Mouse (Mus musculus) frontal cortex, postnatal 14 days (tissue): ENCODE measurements around the gene Caskin1.

ENCODE experiments used
- DNase-seq, 2 experiments: peaks; one replicate each; pipeline ENCODE4 v3.0.0; 2022; ENCODE audit warnings: low spot score in 2 of 2

Gene Caskin1

DNA sequence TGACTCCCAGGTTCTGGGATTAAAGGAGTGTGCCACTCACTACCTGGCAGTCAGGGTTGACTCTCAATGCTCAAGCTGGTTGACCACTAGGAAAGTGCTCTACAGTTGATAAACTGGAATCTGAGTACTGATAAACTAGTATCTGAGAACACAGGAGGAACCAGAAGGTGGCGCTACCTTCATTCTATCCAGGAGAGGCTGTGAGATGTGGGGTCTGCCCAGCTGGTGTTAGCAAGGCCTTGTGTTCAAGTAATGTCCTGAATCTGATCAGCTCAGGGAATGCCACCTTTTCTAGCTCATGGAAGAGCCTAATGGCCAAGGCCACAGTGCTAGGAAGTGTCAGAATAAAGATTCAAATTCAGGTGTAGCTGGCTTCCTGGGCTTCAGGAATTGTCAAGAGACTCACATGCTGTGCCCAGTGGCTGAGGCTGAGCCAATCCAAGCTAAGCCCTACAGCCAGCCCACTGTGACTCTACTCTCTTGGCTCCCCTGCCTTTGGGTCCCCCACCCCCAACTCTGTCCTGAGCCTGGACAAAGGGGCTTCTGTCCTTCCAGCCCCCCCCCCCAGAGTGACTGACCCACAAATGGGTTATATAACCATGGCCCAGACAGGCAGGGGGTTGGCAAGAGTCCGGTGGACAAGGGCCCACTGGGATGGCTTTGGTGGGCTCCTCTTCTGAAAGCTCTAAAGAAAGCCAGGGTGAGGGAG lies 6.4 kb downstream of the Caskin1 start:
- peak in 1 of 2 experiments; percentile 58 for DNase-seq

DNA sequence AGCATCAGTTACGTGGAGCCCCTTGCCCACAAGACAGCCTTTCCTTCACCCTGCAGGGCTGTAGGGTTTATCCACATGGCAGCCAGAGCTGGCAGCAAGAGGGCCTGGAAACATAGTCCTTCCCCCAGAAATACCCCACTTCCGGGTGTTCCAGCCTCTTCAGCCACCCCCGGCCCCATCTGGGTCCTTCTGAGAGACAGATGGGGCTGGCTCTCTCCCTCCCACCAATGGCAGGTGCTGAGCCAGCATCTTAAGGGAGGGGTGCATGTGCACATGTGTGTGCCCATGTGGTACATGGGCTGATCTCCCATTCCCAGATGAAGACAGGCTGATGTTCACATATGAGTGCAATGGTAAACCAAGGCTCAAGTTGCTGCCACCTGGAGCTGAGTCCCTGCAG lies 7.0 kb downstream of the Caskin1 start:
- DNase-seq = peak in 1 of 2 experiments; percentile 46

DNA sequence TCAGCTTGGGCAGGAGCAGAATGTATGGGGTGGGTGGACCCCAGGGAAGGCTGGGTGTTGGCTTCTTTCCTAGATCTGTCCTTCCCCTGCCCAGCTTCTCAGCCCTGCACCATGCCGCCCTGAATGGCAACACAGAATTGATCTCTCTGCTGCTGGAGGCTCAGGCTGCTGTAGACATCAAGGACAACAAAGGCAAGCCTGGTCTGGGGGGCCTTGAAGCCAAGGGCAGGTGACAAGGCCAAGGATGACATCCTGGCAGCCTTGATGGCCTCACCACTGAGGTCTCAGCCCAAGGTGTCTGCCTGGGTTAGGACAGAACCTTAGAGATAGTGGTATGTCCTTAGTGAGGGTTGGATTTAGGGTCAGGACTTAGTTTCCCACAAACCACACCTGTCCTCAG lies 7.6 kb downstream of the Caskin1 start:
- peak in 1 of 2 experiments; percentile 5 for DNase-seq

DNA sequence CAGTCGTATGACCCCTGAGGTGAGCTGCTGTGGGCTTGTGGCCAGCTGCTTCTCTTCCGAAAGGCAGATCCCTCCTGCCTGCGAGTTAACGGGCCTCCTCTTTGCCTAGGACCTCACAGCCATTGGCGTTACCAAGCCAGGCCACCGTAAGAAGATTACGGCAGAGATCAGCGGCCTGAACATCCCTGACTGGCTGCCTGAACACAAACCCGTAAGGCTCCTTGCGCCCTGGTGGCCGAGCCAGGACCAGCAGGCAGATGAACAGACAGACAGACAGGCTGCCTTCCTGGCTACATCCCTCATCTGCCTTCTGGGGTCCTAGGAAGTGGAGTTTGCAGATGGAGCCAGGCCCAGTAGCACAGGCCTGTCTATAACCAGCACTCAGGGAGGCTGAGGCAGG lies 13.8 kb downstream of the Caskin1 start:
- DNase-seq = no peak

DNA sequence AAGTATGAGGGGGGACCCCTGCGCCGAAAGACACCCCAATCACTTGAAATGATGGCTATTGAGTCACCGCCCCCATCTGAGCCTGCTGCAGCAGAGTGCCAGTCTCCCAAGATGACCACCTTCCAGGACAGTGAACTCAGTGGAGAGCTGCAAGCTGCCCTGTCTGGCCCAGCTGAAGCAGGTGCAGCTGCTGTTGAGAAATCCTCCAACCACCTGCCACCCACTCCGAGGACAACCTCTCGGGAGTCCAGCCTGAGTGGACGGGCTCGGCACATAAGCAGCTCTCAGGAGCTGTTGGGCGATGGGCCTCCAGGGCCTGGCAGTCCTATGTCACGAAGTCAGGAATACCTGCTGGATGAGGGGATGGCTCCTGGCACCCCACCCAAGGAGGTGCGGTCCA lies 15.7 kb downstream of the Caskin1 start:
- DNase-seq = no peak

DNA sequence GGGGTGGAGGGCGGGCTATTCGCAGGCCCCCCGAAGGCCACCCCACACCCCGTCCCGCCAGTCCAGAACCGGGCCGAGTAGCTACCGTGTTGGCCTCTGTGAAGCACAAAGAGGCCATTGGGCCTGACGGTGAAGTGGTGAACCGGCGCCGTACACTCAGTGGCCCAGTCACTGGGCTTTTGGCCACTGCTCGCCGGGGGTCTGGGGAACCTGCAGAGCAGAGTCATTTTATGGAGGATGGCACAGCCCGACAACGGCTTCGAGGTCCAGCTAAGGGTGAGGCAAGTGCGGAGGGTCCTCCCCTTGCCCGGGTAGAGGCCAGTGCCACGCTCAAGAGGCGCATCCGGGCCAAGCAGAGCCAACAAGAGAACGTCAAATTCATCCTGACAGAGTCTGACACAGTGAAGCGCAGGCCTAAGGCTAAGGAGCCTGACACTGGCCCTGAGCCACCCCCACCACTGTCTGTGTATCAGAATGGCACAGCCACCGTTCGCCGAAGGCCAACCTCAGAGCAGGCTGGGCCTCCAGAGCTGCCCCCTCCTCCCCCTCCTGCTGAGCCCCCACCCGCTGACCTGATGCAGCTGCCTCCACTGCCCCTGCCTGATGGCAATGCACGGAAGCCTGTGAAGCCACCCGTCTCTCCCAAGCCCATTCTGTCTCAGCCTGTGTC lies 17.0 kb downstream of the Caskin1 start:
- DNase-seq = no peak

DNA sequence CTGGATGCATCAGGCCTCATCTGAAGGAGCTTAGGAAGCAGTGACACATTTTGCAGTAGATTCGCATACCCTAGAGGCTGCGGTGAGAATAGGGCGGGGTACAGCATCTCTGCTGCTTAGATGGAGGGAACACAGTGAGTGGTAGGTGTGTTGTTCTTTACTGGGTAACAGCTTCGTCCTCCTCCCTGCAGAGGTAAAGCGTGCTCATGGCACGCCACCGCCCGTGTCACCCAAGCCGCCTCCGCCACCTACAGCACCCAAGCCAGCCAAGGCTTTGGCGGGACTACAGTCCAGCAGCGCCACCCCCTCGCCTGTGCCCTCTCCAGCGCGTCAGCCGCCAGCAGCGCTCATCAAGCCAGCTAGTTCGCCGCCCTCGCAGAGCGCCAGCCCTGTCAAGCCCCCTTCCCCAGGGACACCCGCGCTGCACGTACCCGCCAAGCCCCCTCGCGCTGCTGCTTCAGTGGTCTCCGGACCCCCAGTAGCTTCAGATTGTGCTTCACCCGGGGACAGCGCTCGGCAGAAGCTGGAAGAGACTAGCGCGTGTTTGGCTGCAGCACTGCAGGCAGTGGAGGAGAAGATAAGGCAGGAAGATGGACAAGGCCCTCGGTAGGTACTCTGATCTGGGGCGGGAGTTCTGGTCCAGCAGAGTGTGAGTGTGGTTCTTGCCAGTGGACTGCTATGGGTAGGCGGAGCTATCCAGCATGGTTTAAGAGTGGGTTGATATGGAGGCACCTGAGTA lies 18.1 kb downstream of the Caskin1 start:
- no peak for DNase-seq

DNA sequence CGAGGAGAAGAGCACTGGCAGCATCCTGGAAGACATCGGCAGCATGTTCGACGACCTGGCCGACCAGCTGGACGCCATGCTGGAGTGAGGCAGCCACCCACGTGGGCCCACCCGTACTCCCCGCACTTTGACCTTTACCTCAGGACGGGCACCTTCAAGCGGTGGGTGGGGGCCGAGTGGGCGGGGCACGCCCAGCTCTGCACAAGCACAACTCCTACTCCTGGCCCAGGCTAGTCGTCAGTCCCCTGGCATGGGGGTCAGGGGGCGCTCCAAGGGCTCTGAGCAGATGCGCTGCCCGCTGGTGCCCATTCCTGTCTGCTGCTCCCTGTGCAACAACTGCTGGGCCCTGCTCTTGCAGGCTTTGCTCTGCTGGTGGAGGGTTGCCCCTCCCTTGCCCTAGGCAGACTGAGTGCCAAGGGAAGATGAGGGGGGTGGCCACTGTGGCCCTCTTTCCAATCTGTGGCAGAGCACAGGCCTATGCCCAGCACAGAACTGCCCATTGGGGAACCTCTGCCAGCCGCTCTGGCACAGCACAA lies 18.8 kb downstream of the Caskin1 start:
- DNase-seq = no peak

DNA sequence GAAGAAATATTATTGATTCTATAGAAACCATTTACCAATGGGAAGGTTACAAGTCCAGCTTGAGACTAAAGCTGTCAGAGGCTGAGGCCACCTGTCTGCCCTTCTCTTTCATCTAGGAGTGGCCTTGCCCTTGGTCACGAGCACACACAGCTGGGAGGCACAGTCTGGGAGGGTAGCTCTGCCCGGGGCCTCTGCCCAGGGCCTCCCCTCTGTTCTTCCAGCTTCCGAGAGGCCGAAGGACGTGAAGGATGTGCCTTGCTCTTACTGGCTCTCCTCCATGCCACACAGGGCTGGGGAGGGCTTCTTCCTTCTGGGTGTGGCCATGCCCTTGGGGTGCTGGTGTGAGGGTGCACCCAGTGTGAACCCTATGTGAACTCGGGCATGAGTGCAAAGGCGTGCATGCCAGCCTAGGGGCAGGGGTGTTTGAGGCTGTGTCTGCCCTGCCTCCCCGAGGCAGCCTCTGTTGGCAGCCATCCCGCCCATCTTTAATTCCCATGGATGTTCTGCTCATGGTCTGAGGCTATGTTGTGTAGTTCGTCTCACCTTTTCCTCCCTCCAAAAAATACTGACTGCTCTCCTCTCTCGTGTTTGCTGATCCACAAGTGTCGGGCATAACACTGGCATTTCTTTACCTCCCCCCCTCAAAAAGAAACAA lies 19.5 kb downstream of the Caskin1 start:
- DNase-seq = no peak

DNA sequence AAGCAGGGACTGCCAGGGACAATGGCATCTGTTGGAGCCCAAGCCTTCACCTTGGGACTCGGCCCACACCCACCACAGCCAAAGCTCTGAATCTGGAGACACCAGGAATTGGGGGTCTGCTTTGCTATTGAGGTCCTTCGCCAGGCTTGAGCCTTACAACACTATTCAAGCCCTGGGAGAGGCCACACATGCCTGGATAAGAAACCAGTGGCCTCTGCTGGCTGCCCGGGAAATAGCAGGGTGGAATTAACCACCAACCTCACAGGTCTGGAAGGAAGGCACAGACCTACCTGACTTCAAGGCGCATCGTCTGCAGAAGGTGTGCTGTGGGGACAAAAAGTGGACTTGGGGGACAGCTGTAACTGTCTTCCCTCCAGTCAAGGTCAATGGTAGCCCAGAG lies 25.2 kb downstream of the Caskin1 start:
- peak in 1 of 2 experiments; percentile 78 for DNase-seq

DNA sequence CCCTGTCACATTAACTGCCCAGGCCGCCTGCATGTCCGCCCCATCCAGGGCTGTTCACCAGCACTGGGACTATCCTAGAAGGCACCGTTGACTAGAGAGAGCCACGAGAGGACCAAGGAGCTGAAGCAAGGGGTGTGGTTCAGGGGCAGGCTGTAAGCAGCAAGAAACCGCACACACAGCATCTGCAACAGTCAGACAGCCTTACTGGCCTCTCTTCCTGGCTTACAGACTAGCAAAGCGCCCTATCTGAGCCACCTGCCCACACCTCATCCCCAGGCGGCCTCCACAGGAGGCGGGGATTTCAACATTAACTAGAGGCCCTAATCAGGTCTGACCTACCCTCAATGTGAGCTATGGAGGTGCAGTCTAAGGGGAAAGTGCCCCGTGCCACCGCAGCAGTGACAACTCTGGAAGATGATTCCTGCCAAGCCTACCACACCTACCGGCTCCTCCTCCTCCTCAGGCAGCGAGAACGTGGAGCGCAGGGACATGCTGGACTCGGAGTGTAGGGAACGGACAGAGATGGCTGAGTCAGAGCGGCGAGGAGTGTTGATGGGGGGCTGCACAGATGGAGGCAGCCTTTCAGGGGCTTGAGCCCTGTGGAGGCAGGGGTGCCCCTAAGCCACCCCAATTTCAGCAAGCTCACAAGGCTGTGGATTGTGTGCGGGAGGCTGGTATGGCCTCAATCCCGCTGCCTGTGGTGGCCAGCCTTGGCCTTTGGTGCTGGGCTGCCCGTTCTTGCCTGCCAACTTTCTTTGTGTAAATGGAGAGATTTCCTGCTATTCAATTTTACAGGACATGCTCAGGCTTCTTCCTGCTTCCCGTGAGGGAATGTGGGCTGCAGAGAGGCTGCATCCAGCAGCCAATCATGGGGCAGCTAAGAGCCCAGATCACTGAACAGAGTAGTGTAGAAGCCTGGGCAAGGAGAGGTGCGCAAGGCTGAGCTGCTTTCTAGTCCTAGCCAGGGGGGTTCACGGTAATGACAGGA lies 26.2 kb downstream of the Caskin1 start:
- DNase-seq = no peak

DNA sequence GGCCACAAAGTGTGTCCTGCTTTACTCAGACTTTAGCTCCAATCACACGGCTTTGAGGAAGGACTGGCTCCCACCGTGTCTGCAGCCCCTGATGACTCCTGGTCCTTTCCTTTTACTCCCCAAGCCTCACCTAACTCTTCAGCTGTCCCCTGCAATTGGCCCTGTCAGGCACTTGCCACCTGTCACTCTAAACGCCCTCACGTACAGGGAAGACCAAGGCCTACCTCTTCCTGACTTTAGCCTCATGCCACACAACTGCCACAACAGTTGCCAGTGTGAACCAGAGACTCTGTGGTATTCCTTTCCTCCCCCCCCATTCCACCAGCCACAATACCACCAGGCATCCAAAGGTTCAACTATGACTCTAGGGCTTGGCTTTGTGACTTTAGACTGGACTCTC lies 32.0 kb downstream of the Caskin1 start:
- DNase-seq = no peak

DNA sequence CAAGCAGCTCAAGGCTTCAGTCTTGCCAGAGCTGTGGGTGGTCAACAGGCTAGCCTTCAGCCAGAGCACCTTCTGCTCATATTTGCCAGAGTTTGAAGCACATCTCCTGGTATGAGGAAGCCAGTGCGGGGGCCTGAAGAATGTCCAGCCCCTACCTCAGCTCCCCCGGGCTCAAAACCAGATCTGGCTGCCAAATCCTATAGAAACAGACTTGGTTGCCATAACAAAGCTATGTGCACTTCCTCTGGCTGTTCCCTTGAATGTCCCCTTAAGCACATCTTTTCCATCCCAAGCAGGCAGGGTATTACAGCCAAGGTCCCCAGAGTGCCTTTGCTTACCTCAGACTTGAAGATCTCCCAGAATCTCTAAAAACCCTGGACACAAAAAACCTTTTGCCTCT lies 36.3 kb downstream of the Caskin1 start:
- DNase-seq = no peak

DNA sequence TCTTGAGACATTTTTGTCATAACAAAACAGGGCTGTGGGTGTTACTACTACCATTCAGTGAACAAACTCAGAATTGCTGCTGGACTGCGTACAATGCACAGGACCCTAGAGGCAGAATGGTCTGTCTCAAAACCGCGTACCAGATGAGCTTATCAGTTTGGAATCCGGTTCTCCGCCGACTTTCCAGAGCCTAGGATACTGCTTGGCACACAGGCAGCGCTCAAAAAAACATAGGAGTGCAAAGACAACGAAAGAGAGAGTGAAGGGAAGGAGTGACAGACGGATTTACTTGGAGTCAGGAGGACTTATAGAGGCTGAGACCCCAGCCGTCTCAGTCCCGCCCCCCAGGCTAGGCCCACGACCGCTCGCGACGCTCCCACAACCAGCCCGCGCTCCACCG lies 38.9 kb downstream of the Caskin1 start:
- DNase-seq = no peak

DNA sequence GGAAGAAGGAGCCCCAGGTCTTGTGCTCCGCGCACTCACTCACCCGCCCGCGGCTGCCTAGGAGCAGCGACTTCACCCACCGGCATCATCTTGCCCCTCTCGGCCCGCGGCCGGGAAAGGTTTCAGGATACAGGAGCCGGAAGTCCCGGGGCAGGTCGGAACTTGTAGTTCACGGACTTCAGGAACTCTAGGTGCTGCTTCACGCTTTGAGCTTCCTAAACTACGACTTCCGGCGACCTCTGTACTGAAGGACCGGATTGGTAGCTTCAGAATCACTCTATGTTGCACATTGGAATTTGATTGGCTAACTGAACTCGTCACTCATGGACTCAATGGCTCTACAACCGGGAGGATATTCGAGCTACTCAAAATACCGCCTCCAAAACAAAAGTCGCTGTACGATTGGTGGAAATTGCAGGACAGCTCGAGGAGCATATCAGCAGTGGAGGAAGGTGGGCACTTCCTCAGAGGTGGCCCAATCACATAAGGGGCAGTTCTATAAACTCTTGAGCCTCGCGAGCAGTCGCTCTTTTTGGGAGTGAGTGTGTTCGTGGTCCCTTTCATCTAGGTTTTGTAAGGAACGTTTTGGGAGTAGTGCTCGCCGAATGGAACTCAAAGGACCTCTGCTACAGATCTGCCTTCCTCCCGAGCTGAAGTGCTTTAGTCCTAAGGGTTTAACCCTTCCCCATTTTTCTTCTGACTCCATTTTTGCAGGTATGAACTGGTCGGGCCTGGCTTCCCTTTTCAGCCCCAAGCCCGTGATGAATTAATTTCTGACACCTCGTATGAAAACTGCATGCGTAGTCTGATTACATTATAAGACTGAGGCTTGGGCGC lies 39.5 kb downstream of the Caskin1 start, which contains the start of gene Traf7:
Gene Traf7 (minus strand): TSS at position 216 of the 837 bp plus-strand sequence.
- peak; percentile 87 to 96 for DNase-seq

DNA sequence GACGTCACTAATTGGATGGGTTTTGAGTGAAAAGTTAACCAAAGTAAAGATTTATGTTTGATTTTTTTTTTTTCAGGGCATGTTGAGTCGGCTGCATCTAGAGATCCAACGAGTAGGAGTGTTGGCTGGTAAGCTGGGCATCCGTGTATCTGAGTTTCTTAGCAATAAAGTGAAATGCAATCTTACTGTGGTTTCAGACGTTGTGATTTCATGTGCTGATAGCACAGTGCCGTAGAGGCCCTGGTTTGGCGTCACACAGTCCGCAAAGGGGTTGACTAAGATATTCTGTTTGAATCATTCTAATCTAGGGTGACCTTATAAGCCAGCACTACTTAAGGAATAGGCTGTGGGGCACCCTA lies 40.1 kb downstream of the Caskin1 start:
- DNase-seq = no peak

DNA sequence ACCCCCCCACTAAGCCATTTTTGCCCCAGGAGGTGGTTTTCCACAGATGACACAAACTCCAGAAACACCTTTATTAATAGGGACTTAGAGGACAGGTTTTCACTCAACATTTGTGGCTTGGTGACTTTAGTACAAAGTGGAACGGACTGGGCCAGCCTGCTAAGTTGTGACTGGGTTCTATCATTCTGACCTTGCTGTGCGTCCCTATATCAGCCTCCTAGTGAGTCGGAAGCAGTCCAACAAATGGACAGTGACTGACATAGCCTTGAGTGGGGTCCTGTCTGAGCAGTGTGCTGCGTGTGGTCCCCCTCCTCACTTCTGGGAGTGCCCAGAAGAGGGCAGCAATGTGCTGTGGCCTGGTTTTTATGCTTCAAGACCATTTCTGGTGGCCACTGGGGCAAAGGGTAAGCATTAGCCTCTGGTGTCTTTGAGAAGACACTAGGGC lies 40.6 kb downstream of the Caskin1 start:
- peak in 1 of 2 experiments; percentile 52 for DNase-seq

DNA sequence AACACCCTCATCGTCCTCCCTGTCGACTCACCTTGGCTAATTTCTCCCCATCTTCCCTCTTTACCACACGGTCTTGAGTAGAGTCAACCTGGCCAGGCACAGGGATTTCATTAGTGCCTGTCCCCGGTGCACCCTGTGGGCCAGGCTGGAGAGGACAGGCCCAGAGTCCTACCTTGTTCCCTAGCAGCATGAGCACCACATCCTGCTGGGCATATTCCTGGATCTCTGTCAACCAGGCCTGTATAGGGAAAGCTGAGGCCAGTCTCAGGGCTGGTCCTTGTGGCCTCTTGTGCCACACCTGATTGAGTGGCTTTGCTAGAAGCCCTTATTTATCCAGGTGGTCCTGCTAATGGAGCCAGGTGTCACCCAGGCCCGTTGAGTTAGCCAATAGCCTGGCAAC lies 41.5 kb downstream of the Caskin1 start:
- DNase-seq = no peak

DNA sequence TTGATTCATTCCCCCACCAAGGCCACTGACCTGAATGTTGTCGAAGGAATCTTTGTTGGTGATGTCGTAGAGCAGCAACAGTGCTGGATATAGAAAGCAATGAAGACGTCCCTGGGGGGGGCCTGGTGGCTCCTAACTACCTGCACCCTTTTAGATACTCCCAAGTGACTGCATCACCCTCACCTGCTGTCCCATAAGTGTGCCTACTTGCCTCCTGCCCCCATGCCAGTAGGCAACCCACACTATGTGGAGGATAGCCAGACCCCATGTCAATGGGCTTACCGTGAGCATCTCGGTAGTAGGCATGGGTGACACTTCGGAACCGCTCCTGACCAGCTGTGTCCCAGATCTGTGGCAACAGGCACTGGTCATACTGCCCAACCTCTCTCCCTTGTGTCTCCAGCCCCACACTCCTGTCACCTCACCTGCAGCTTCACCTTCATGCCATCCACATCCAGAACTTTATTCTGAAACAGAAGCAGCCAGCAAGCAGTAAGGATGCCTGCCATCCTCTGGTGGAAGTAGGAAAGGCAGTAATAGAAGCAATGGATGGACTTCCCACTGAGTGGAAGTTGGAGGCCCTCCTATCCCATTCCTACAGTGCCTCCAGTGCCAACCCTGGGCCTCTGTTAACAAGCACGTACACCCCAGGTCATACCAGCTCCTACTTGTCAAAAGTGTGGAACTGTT lies 42.1 kb downstream of the Caskin1 start:
- DNase-seq = no peak
